Mouse (Mus musculus) hindbrain, embryonic 16.5 days (tissue): ENCODE results near the gene Lyst. TPM values are rescaled to one million over a fixed set of nuclear protein-coding genes. Genes with fewer than 3 reads are reported as not detected.
A peak's percentile ranks its signal among the peaks of the same experiment; 100 is the strongest.

Experiments
- ATAC-seq: fragments of 200-750 bp; cut with Nextera tagmentation; 2 replicates; pipeline ENCODE4 v1.8.0; 2017; ENCODE audit warnings: moderate TSS enrichment, moderate library complexity
- H3K27ac ChIP-seq: fragments of 300-500 bp; sonication (generic); 2 replicates; pipeline ENCODE4 v1.5.1; 2014; ENCODE audit warnings: low read depth, mild to moderate bottlenecking, control low read depth, low read length, moderate library complexity
- H3K27me3 ChIP-seq: fragments of 300-500 bp; sonication (generic); replicated peaks from 2 replicates; pipeline ENCODE4 v1.6.1; 2014; ENCODE audit warnings: low read length; ENCODE audit not compliant: control insufficient read depth, insufficient read depth
- H3K36me3 ChIP-seq: fragments of 300-500 bp; sonication (generic); 2 replicates; pipeline ENCODE4 v1.6.1; 2014; ENCODE audit warnings: mild to moderate bottlenecking, low read length, moderate library complexity, mixed read lengths; ENCODE audit not compliant: control insufficient read depth, insufficient read depth
- H3K4me1 ChIP-seq: fragments of 300-500 bp; sonication (generic); 2 replicates; pipeline ENCODE4 v1.6.1; 2014; ENCODE audit warnings: low read depth, low read length; ENCODE audit not compliant: control insufficient read depth, insufficient read depth
- H3K4me2 ChIP-seq: fragments of 300-500 bp; sonication (generic); 2 replicates; pipeline ENCODE4 v1.6.1; 2014; ENCODE audit warnings: mild to moderate bottlenecking, low read length, control low read depth, moderate library complexity
- H3K4me3 ChIP-seq: fragments of 300-500 bp; sonication (generic); 2 replicates; pipeline ENCODE4 v1.5.1; 2014; ENCODE audit warnings: mild to moderate bottlenecking, low read length, control low read depth, moderate library complexity
- H3K9ac ChIP-seq: fragments of 300-500 bp; sonication (generic); 2 replicates; pipeline ENCODE4 v1.6.1; 2014; ENCODE audit warnings: low read depth, mild to moderate bottlenecking, control low read depth, low read length, moderate library complexity
- H3K9me3 ChIP-seq: fragments of 300-500 bp; sonication (generic); 2 replicates; pipeline ENCODE4 v1.6.1; 2014; ENCODE audit warnings: mild to moderate bottlenecking, low read length, moderate library complexity; ENCODE audit not compliant: control insufficient read depth
- WGBS: fragments of 180-500 bp; shearing (Covaris S2); extraction: QIAGEN DNeasy Blood & Tissue Kit; methylation state at CpG from one replicate; pipeline ENCODE4 v1.1.7; 2014; 5-methylcytosine and 5-hydroxymethylcytosine counted together
- polyA plus RNA-seq: library from polyadenylated mRNA; unstranded; fragments of >200 nt; fragmentation: Nextera tagmentation; extraction: Ambion mirVana; gene quantifications from 2 replicates; pipeline ENCODE4 v1.2.1, GENCODE M21; 2015

Gene Lyst
- polyA plus RNA-seq, 1 experiment from 2014 or later: 4.2 TPM

- Histone ChIP-seq H3K36me3 (no peaks in the 10 kb centered on the region), H3K4me2 (no peak overlapping the region), H3K27me3 (no peaks in the 10 kb centered on the region), H3K9ac (no peak overlapping the region), H3K4me1 (peaks cover 4% of the 10 kb centered on the region; the same call in 1 of the 2 replicates), H3K4me3 (no peak overlapping the region), H3K27ac (no peak overlapping the region), H3K9me3 (no peaks in the 10 kb centered on the region)
- ATAC-seq: no peak
Measured at GRCm38 (mm10) chr13:13569603-13570002, 20.6 kb upstream of the Lyst start.

GRCm38 (mm10) chr13:13572060-13572835 is 17.9 kb upstream of the Lyst start:
- 86% methylated on average over 10 of the region's 10 CpGs for WGBS
- Histone ChIP-seq H3K36me3 (no peaks in the 10 kb centered on the region), H3K9ac (no peak overlapping the region), H3K27me3 (no peaks in the 10 kb centered on the region), H3K4me1 (peaks cover 12% of the 10 kb centered on the region), H3K9me3 (no peaks in the 10 kb centered on the region), H3K27ac (no peak overlapping the region), H3K4me2 (no peak overlapping the region), H3K4me3 (no peak overlapping the region)
- no peak for ATAC-seq

DNA sequence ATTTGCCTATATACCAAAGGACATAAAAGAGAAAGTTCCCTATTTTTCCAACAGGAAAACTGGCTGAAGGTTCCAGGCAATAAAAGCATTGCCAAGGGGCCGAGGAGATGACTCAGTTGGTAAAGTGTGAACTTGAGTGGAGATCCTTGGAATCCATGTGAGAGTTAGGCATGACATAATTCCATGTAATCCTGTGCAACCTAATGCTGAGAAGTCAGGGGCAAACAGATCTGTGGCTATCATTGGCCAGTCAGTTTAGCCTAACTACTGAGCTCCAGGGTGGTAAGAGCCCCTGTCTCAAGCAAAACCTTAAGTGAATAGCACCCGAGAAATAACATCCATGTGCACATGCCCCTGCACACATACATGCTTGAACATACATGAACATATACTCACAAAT is 17.3 kb upstream of the Lyst start:
- WGBS: 85% methylated on average over 2 of the region's 2 CpGs
- H3K27me3 ChIP-seq: no peaks in the 10 kb centered on the region
- no peak overlapping the region for H3K9ac ChIP-seq
- no peak overlapping the region for H3K4me2 ChIP-seq
- no peak overlapping the region for H3K4me3 ChIP-seq
- peaks cover 12% of the 10 kb centered on the region for H3K4me1 ChIP-seq
- H3K36me3 ChIP-seq: no peaks in the 10 kb centered on the region
- ATAC-seq: no peak
- H3K27ac ChIP-seq: no peak overlapping the region
- H3K9me3 ChIP-seq: no peaks in the 10 kb centered on the region

GRCm38 (mm10) chr13:13573572-13574257 is 16.5 kb upstream of the Lyst start:
- H3K4me2 ChIP-seq: no peak overlapping the region

GRCm38 (mm10) chr13:13574258-13574870 is 15.8 kb upstream of the Lyst start:
- WGBS: 65% methylated on average over 8 of the region's 8 CpGs

More at GRCm38 (mm10) chr13:13573572-13574257, 16.5 kb upstream of the Lyst start:
- WGBS: 51% methylated on average over 5 of the region's 5 CpGs
- H3K36me3 ChIP-seq: no peaks in the 10 kb centered on the region
- 0 out of 2 replicates have a peak overlapping the region, but pooled peaks have one; percentile 2 for H3K27ac ChIP-seq
- H3K4me1 ChIP-seq: peaks cover 12% of the 10 kb centered on the region
- peak; percentile 57 for ATAC-seq
- no peaks in the 10 kb centered on the region for H3K27me3 ChIP-seq
- H3K9ac ChIP-seq: no peak overlapping the region
- no peaks in the 10 kb centered on the region for H3K9me3 ChIP-seq
- H3K4me3 ChIP-seq: no peak overlapping the region

DNA sequence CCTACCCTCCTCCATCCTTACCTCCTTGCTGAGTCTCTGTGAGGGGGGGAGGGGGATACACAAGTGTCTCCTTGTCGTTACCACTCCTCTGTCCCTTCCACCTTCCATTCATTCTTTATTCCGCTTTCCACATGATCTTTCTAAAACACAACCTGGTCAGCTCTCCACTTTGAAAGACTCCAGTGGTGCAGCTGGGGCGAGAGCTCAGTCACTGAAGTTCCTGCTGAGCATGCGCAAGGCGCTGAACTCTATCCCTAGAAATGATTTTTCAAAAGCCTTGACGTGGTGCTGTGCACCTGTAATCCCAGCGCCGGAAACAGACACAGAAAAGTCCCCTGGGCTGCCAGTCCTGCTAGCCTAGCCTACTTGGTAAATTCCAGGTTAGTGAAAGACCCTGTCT is 15.1 kb upstream of the Lyst start:
- H3K9me3 ChIP-seq: no peaks in the 10 kb centered on the region
- H3K9ac ChIP-seq: no peak overlapping the region
- WGBS: 76% methylated on average over 8 of the region's 8 CpGs
- H3K4me2 ChIP-seq: no peak overlapping the region
- H3K4me3 ChIP-seq: no peak overlapping the region
- 0 out of 2 replicates have a peak, but pooled peaks have one; percentile 12 for ATAC-seq
- H3K36me3 ChIP-seq: no peaks in the 10 kb centered on the region
- no peaks in the 10 kb centered on the region for H3K27me3 ChIP-seq
- H3K27ac ChIP-seq: no peak overlapping the region
- H3K4me1 ChIP-seq: peaks cover 12% of the 10 kb centered on the region

More at GRCm38 (mm10) chr13:13574258-13574870, 15.8 kb upstream of the Lyst start:
- H3K4me1 ChIP-seq: peaks cover 12% of the 10 kb centered on the region
- H3K9ac ChIP-seq: no peak overlapping the region
- H3K9me3 ChIP-seq: no peaks in the 10 kb centered on the region
- H3K27ac ChIP-seq: 0 out of 2 replicates have a peak overlapping the region, but pooled peaks have one; percentile 2
- ATAC-seq: 0 out of 2 replicates have a peak, but pooled peaks have one; percentile 16
- H3K27me3 ChIP-seq: no peaks in the 10 kb centered on the region
- no peaks in the 10 kb centered on the region for H3K36me3 ChIP-seq
- no peak overlapping the region for H3K4me2 ChIP-seq
- no peak overlapping the region for H3K4me3 ChIP-seq

- Histone ChIP-seq H3K36me3 (no peaks in the 10 kb centered on the region), H3K4me2 (peak overlapping the region; percentile 38), H3K4me1 (peaks cover 12% of the 10 kb centered on the region), H3K9me3 (no peaks in the 10 kb centered on the region), H3K4me3 (no peak overlapping the region), H3K27me3 (no peaks in the 10 kb centered on the region), H3K27ac (no peak overlapping the region; the same call in 1 of the 2 replicates), H3K9ac (no peak overlapping the region)
- 28% methylated on average over 8 of the region's 8 CpGs for WGBS
- peak; percentile 72 for ATAC-seq
Measured at GRCm38 (mm10) chr13:13576469-13577205, 13.6 kb upstream of the Lyst start.

GRCm38 (mm10) chr13:13581988-13582387 is 8.2 kb upstream of the Lyst start:
- Histone ChIP-seq H3K27ac (no peak overlapping the region), H3K4me1 (peaks cover 1% of the 10 kb centered on the region), H3K27me3 (no peaks in the 10 kb centered on the region), H3K36me3 (no peaks in the 10 kb centered on the region), H3K4me2 (no peak overlapping the region), H3K4me3 (no peak overlapping the region), H3K9ac (no peak overlapping the region), H3K9me3 (no peaks in the 10 kb centered on the region)
- 76% methylated on average over 4 of the region's 4 CpGs for WGBS
- no peak for ATAC-seq
